Mouse (Mus musculus): ENCODE data around the gene Adamts6. TPM values are rescaled to one million over a fixed set of nuclear protein-coding genes. Genes with fewer than 3 reads are reported as not detected.

Adamts6 gene
- polyA plus RNA-seq, 1 experiment from 2014 or later, result 0.37 TPM

DNA sequence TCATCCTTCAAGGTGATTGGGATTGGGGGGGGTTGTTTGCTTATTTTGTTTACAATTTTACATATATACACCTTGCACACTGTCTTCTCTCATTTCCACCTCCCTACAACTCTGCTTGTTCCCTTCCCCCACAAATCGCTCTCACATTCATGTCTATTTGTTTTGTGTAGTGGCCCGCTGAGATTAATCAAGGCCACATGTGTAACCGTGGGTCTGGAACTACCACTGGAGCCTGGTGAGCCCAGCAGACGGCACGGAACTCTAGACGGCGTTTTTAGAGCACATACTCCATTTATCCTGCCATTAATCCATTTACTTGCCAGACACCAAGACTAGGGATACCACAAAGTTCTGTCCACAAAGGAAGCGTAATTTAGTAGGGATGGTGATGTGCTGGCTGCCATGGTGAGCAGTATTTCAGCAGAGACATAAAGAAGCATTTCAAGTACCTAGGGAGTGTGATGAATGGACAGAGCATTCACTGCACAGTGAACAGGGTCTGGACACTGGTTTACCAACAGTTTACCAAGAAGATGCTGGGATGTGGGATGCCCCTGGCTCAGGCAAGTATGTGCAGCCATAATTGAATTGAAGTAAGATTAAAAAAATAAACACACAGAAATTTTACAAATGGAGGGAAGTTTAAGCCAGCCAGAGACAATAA is 194.9 kb downstream of the Adamts6 start:
- Histone ChIP-seq H3K9ac (ENCODE audit: low read depth, low read length) (no peak overlapping the region), H3K4me1 (replicated peaks; ENCODE audit: control insufficient read depth, insufficient read depth, low read length) (no peaks in the 10 kb centered on the region), H3K9me3 (ENCODE audit: control insufficient read depth) (no peaks in the 10 kb centered on the region), H3K27me3 (replicated peaks; ENCODE audit: control insufficient read depth, insufficient read depth, low read length) (no peaks in the 10 kb centered on the region), H3K36me3 (ENCODE audit: control insufficient read depth, insufficient read depth) (no peaks in the 10 kb centered on the region), H3K4me3 (ENCODE audit: low read depth, low read length) (no peak overlapping the region), H3K27ac (ENCODE audit: low read depth, low read length) (no peak overlapping the region), H3K4me2 (replicated peaks; ENCODE audit: low read depth) (no peak overlapping the region)
- no peak for ATAC-seq
- no peak for TF ChIP-seq CTCF (IDR thresholded peaks at IDR 0.05; ENCODE audit: low read depth)
- 77% methylated on average over 8 of the region's 8 CpGs for whole genome bisulfite sequencing

DNA sequence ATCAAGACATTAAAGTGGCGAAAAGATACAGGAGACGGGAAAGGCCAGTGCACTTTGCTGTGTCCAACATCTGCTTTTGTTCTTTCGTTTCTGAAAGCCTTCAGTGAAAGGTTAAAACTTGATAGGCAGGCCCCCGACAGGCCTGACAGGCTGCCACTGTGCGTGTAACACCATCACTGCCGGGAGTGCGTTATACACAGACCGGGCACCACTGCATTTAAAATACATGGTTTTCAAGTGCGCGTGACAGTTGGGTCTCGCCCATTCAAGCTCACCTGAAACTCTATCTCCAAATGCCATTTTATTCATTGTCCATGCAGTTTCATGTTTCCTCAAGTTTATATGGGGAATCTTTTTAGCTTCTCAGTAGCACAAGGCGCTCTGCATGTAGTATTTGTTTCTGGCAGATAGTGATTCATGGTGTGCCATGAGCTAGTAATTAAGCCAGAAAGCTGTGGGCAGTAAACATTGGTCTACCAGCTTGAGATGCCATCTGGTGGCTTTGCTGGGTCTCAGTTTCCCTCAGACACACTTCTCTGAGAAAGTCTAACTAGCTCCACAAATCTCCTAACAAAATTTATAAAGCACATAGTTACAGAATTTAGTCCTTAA is 195.6 kb downstream of the Adamts6 start:
- ATAC-seq, result no peak
- no peak overlapping the region for H3K4me3 ChIP-seq (ENCODE audit: low read depth, low read length)
- H3K27me3 ChIP-seq (replicated peaks; ENCODE audit: control insufficient read depth, insufficient read depth, low read length), result no peaks in the 10 kb centered on the region
- no peaks in the 10 kb centered on the region for H3K9me3 ChIP-seq (ENCODE audit: control insufficient read depth)
- H3K9ac ChIP-seq (ENCODE audit: low read depth, low read length), result no peak overlapping the region
- no peak overlapping the region for H3K27ac ChIP-seq (ENCODE audit: low read depth, low read length)
- WGBS, result 89% methylated on average over 12 of the region's 12 CpGs
- no peaks in the 10 kb centered on the region for H3K36me3 ChIP-seq (ENCODE audit: control insufficient read depth, insufficient read depth)
- TF ChIP-seq CTCF (IDR thresholded peaks at IDR 0.05; ENCODE audit: low read depth), result no peak
- no peak overlapping the region for H3K4me2 ChIP-seq (replicated peaks; ENCODE audit: low read depth)
- no peaks in the 10 kb centered on the region for H3K4me1 ChIP-seq (replicated peaks; ENCODE audit: control insufficient read depth, insufficient read depth, low read length)

DNA sequence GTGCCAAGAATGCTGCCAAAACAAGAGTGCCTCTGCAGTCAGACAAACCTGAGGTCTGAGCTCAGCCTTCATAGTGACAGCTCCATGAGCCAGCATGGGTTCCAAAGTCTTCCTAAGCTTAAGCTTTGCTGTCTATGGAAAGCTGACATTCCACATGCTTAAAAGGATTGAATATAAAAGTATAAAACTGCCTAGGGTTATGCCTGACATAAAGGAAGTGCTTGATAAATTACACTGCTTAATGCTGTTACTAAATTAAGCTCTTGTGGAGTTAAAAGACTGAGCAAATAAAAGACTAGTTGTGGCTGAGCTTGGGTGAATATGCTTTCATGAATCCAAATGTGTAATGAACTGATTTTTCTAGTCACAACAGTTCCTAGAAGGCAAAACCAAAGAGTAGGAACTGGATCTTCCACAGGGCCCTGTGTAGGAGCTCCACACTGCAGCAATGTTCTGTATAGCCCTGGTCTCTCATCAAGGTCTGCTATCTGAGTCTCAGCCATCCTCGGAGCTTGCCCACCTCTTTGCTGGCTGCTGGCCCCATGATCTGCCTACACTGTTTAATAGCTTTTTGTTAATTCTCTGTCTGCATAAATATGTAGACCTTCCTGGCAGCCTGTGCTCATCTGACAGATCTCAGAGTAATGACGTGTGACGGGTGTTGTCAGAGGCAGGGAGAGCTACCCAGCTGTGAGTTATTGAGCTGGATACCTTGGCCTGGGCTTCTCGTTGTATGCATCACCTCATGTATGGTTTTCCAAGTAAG is 203.6 kb downstream of the Adamts6 start:
- 67% methylated on average over 4 of the region's 4 CpGs for WGBS
- Histone ChIP-seq H3K4me2 (replicated peaks; ENCODE audit: low read depth) (no peak overlapping the region), H3K27me3 (replicated peaks; ENCODE audit: control insufficient read depth, insufficient read depth, low read length) (no peaks in the 10 kb centered on the region), H3K4me3 (ENCODE audit: low read depth, low read length) (no peak overlapping the region), H3K36me3 (ENCODE audit: control insufficient read depth, insufficient read depth) (no peaks in the 10 kb centered on the region), H3K9me3 (ENCODE audit: control insufficient read depth) (no peaks in the 10 kb centered on the region), H3K9ac (ENCODE audit: low read depth, low read length) (no peak overlapping the region), H3K27ac (ENCODE audit: low read depth, low read length) (no peak overlapping the region), H3K4me1 (replicated peaks; ENCODE audit: control insufficient read depth, insufficient read depth, low read length) (no peaks in the 10 kb centered on the region)
- no peak for ATAC-seq
- TF ChIP-seq CTCF (IDR thresholded peaks at IDR 0.05; ENCODE audit: low read depth), result no peak

DNA sequence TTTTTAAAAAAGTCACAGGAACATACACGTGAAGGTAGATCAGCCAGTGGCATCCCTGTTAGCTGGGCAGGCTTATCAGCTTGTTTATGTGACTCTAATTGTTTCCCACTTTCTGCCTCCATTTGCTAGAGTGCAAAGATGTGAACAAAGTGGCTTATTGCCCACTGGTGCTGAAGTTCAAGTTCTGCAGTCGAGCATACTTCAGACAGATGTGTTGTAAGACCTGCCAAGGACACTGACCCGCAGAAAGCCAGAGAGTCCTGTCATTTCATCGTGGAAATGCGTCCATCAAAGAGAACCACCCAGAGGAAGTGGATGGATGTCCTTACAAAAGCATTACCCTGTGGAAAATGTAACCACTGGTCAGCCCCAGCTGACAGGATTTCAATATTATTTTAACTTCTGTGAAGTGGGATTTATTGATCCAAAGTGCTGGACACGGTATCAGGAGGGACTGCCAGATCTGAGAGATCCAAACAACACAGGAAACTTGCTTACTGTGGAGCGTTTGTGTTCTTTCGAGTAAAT is 205.9 kb downstream of the Adamts6 start:
- Histone ChIP-seq H3K36me3 (ENCODE audit: control insufficient read depth, insufficient read depth) (no peaks in the 10 kb centered on the region), H3K4me2 (replicated peaks; ENCODE audit: low read depth) (no peak overlapping the region), H3K9ac (ENCODE audit: low read depth, low read length) (no peak overlapping the region), H3K4me1 (replicated peaks; ENCODE audit: control insufficient read depth, insufficient read depth, low read length) (no peaks in the 10 kb centered on the region), H3K27me3 (replicated peaks; ENCODE audit: control insufficient read depth, insufficient read depth, low read length) (no peaks in the 10 kb centered on the region), H3K9me3 (ENCODE audit: control insufficient read depth) (no peaks in the 10 kb centered on the region), H3K4me3 (ENCODE audit: low read depth, low read length) (no peak overlapping the region), H3K27ac (ENCODE audit: low read depth, low read length) (no peak overlapping the region)
- no peak for ATAC-seq
- WGBS, result 33% methylated on average over 8 of the region's 8 CpGs
- TF ChIP-seq CTCF (IDR thresholded peaks at IDR 0.05; ENCODE audit: low read depth), result no peak

DNA sequence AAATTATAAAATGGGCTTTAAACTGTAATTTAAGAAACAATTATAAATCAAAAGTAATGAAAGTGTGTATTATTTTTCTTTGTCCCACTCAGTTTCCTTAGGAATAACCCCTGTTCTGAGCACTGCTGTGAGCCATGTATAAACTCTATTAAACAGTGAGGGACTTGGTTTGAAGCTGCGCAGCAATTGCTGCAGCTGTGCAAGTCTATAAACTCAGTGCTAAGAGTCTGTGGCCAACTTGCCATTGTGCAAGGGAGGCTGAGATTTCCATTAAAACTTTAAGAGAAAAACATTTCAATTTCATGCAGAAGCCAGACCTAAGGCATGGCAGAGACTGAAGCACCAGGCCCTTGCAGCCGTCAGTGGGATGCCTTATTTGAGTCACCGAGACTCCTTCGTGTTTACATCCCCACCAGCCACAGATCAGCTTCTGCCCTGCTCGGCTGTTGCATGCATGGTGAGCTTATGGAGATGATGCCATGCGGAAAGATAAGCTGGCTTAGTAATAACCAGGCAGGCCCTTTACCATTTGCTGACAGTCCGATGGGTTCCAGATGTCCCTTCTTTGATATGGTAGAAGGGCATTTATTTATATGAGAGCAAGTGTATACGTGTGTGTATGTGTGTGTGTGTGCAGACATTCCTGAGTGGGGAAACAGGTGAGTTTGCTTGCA is 206.7 kb downstream of the Adamts6 start:
- H3K27ac ChIP-seq (ENCODE audit: low read depth, low read length), result no peak overlapping the region
- no peak for TF ChIP-seq CTCF (IDR thresholded peaks at IDR 0.05; ENCODE audit: low read depth)
- WGBS, result 65% methylated on average over 8 of the region's 8 CpGs

DNA sequence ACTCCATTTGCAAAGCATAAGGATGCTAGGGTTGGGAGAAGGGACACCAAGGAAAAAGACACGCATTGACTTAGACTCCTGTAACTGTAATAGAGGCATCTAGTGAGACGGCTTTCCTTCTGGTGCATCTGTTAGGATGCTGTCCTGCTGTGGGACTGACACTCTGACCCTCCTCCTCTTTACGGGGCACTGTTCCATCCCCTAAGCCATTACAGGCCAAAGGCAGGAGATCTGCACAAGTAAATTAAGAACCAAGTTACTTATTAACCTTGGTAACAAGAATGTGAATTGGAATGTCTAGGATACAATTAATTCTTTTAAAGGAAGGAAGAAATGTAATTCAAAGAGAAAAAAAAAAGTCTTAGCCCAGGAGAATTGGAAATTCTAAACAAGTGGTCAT is 210.0 kb downstream of the Adamts6 start:
- Histone ChIP-seq H3K9me3 (ENCODE audit: control insufficient read depth) (no peaks in the 10 kb centered on the region), H3K27ac (ENCODE audit: low read depth, low read length) (no peak overlapping the region), H3K4me2 (replicated peaks; ENCODE audit: low read depth) (no peak overlapping the region), H3K9ac (ENCODE audit: low read depth, low read length) (no peak overlapping the region), H3K27me3 (replicated peaks; ENCODE audit: control insufficient read depth, insufficient read depth, low read length) (no peaks in the 10 kb centered on the region), H3K4me1 (replicated peaks; ENCODE audit: control insufficient read depth, insufficient read depth, low read length) (no peaks in the 10 kb centered on the region), H3K4me3 (ENCODE audit: low read depth, low read length) (no peak overlapping the region), H3K36me3 (ENCODE audit: control insufficient read depth, insufficient read depth) (no peaks in the 10 kb centered on the region)
- WGBS, result 71% methylated on average over 3 of the region's 3 CpGs
- ATAC-seq, result no peak
- TF ChIP-seq CTCF (IDR thresholded peaks at IDR 0.05; ENCODE audit: low read depth), result no peak

More for the DNA sequence above, 206.7 kb downstream of the Adamts6 start:
- H3K9me3 ChIP-seq (ENCODE audit: control insufficient read depth), result no peaks in the 10 kb centered on the region
- no peaks in the 10 kb centered on the region for H3K4me1 ChIP-seq (replicated peaks; ENCODE audit: control insufficient read depth, insufficient read depth, low read length)
- no peak for ATAC-seq
- H3K4me3 ChIP-seq (ENCODE audit: low read depth, low read length), result no peak overlapping the region
- H3K4me2 ChIP-seq (replicated peaks; ENCODE audit: low read depth), result no peak overlapping the region
- no peak overlapping the region for H3K9ac ChIP-seq (ENCODE audit: low read depth, low read length)
- no peaks in the 10 kb centered on the region for H3K36me3 ChIP-seq (ENCODE audit: control insufficient read depth, insufficient read depth)
- no peaks in the 10 kb centered on the region for H3K27me3 ChIP-seq (replicated peaks; ENCODE audit: control insufficient read depth, insufficient read depth, low read length)

All from intestine, postnatal 0 days (tissue).